Mouse (Mus musculus) adrenal gland, adult (tissue): ENCODE measurements around the gene Gigyf2.

ENCODE experiments used
- DNase-seq, 2 experiments: peaks; one replicate each; pipeline ENCODE4 v3.0.0; 2022 to 2023; ENCODE audit warnings: low spot score in 1 of 2; ENCODE audit not compliant: inconsistent age in 2 of 2

Gene Gigyf2

DNA sequence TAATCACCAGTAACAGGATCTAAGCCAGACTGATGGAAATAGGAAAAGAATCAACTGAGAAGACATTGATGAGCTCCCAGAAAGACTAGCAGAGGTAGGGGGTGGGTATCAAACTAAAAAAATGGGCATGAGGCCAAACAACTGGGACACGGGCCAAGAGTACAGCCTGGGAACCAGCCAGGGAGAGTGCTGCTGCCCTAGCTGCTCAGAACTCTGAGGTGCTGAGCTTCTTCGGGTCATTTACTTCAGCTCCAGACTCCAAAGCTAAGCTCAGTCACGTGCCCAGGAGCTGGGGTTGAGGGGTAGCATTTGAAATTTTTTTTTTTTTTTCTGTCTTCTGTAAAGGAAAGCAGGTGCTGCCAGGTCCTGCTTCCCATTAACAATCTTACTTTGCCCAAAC lies 10.1 kb upstream of the Gigyf2 start:
- peak; percentile 77 to 92 for DNase-seq

DNA sequence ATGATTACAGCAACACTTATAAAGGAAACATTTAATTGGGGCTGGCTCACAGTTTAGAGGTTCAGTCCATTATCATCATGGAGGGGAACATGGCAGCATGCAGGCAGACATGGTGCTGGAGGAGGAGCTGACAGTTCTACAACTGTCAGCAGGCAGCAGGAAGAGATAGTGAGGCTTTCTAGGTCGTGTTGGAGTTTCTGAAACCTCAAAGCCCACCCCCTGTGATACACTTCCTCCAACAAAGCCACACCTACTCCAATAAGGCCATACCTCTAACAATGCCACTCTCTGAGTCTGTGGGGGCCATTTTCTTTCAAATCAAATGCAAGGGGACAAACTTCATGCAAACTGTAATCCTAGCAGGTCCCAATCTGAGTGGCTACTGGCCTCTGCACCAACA lies 5.7 kb upstream of the Gigyf2 start:
- no peak for DNase-seq

GRCm38 (mm10) chr1:87322778-87323177 lies 4.0 kb upstream of the Gigyf2 start:
- DNase-seq, result no peak

DNA sequence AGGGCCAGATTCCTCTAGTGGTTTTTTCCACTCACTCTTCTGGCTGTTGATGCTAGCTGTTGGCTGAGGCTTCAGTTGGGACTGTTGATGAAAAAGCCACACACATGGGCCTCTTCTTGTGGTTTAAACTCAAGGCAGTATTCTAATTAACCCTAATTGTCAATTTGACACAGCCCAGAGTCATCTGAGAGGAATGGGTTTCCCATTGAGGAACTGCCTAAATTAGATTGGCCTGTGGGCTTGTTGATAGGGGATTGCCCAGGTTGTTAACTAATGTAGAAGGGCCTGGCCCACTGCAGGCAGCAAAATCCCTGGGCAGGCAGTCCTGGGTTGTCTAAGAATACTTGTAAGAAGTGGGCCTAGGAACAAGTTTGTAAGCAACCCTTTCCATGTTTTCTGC lies 2.1 kb upstream of the Gigyf2 start:
- DNase-seq, result no peak

GRCm38 (mm10) chr1:87327165-87327861 lies 515 bp downstream of the Gigyf2 start:
- no peak for DNase-seq

GRCm38 (mm10) chr1:87331774-87332173 lies 5.0 kb downstream of the Gigyf2 start:
- peak in 1 of 2 experiments; percentile 54 for DNase-seq

DNA sequence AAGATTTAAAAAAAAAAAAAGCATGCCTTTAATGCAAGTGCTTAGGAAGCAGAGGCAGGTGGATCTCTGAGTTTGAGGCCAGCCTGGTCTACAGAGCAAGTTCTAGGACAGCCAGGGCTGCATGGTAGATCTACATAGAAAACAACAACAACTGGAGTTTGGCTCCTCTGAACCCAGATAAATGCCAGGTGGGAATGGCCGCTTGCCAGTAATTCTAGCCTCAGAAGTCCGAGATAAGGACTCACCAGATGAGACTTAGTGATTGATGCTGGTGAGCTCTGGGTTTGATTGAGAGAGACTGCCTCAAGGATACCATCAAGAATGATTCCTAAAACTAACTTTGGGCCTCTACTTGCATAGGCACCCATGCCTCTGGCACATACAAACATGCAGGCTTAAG lies 23.8 kb downstream of the Gigyf2 start:
- DNase-seq, result peak in 1 of 2 experiments; percentile 64

DNA sequence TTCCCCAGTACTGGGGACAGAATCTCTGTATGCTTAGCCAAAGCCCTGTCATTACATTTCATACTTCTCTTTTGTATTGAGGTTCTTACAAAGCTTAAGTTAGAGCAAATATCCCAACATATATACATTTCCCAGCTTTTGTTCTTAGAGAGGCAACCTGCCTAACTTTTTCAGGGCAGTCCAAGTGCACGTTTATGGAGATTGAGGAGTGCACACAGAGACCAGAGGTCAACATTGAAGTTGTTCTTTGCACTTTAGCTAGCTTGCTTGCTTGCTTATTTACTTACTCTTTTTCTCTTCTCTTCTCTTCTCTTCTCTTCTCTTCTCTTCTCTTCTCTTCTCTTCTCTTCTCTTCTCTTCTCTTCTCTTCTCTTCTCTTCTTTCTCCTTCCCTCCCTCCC lies 33.5 kb downstream of the Gigyf2 start:
- no peak for DNase-seq

DNA sequence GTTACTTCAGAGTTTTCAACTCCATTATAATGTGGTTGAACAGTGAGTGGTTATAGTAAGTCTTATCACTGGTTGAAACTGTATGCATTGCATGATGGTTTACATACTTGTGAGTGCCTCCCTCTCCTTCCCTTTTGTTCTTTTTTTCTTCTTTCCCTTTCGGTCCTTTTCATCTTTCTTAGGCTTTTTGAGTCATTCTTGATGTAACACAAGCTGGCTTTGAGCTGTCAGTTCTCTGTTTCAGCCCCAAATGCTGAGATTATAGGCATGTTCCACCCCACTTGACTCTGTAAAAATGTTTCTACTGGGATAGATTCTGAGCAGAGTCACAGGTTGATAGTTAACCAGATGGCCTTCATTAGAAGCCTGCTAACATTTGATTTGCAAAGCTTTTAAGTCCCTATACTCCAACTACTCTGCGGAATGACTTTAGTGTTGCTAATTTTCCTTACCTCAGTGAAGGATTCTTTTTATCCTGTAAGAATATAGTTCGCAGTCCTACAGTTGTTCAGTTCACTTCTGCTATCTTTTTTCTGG lies 51.3 kb downstream of the Gigyf2 start:
- no peak for DNase-seq

DNA sequence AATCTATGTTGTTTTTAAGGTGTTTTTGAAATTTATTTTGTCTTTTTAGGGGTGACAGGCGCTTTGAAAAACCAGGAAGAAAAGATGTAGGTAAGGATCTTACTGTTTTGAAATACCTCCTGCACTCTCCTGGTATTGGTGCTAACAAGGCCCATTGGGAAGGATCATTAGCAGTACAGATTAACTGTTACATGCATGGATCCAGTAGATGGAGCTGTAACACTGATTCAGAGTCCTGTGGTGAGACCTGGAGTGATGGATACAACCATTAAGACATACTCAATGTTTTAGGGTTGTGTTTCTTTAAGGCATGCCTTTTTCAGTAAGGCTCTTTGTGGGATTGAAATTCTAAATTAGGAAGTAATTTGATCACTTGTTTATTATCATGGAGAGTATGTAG lies 53.1 kb downstream of the Gigyf2 start:
- DNase-seq, result no peak

GRCm38 (mm10) chr1:87381152-87381551 lies 54.4 kb downstream of the Gigyf2 start:
- no peak for DNase-seq

DNA sequence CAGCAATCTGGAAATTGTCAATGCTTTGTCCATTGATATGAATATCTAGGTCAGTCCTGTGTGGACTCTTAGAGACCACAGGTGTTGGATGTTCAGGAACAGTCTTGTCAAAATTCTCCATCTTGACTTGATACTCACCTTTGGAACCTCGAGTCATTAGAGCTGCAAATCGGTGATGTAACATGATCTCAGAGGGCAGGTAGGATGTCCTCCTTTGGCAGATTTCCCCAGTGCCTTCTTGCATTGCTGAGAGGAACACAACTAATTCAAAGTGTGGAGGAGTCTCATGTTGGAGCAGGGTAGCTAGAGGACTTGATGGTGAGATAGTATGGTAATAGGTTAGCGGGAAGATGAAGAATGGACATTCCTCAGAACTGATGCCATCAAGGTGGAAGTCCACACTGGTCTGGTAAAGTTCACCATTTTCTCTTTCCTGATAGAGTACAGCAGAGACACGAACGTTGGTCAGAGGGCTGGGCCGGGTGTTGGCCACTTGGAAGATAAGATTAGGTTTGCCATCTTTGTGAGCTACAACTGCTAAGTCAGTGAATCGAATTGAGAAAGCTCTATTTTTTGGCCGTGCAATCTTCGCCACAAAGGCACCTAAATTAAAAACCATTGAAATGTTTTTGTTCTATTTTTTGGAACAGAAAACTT lies 59.8 kb downstream of the Gigyf2 start:
- no peak for DNase-seq

DNA sequence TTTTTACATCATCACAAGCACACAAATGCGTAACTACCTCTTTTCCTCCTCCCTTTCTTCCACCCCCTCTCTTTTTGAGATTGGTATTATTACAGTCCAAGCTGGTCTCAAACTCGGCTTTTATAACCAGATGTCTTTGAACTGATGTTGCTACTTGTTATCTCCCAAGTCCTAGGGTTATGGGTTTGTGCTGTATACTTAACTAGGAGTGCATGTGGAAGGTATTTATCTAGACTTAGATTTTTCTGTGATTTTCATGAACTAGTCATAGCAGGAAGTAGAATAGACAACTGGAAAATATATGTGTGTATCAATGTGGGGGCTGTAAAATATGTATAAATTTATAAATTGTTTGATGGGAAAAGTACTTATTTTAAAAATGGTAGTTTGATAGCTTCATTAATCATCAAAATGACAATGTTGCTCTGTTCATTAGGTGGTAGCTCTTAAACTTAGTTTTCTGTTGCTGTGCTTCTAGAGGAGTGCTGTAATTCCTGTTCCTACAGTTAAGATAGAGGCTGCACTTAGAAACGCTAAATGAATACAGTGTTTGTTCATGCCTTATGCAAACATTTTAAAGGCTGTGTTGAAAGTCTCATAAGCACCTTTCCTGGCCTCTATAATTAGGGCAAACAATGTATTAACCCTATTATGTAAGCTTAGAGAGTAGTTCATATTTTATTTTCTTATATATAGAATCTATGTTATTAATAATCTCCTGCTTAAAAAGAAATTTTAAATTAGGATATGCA lies 66.8 kb downstream of the Gigyf2 start:
- no peak for DNase-seq

- no peak for DNase-seq
Observed at GRCm38 (mm10) chr1:87394594-87394993, 67.8 kb downstream of the Gigyf2 start, which contains the start of gene Kcnj13. Gene Kcnj13 (minus strand): TSS chr1:87394729.

GRCm38 (mm10) chr1:87396923-87397586 lies 70.3 kb downstream of the Gigyf2 start:
- peak in 1 of 2 experiments; percentile 15 for DNase-seq

GRCm38 (mm10) chr1:87404710-87405109 lies 77.9 kb downstream of the Gigyf2 start:
- no peak for DNase-seq

GRCm38 (mm10) chr1:87406012-87406411 lies 79.2 kb downstream of the Gigyf2 start:
- no peak for DNase-seq

DNA sequence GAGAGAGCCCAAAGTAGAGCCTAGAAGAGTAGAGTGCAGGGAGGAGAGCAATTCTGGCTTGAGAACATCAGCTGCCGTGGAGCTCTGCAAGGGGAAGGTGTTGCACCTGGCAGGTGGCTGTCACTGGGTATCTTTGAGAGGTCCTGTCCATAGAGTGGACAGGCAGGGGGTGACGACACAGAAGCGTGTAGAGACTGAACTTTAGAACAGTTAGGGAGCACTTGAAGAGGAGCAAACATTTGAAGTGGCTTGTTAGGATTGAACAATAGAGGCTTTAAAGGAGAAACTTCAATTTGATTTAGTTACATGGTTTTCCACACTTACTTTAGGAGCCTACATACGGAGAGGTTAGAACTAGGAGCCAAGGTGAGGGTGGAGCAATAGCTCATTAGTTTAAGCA lies 82.6 kb downstream of the Gigyf2 start:
- no peak for DNase-seq

DNA sequence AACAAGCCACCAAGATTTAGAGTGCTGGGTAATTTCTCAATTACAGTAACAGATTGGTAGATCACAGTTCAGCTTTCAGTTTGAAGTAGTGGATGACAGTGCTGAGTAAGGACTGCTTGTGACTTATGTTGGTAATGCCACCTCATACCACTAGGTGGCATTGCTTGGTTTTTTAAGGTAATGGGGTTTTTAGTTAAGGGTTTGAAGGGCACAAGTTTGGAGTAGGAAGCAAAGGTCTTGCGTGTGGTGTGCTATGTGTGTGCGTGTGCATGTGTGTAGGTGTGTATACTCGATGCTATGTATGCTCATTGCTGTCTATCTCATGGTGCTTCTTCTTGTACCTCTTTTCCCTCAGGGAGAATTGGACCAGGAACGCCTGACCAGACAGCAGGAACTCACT lies 91.9 kb downstream of the Gigyf2 start:
- DNase-seq, result peak in 1 of 2 experiments; percentile 59

DNA sequence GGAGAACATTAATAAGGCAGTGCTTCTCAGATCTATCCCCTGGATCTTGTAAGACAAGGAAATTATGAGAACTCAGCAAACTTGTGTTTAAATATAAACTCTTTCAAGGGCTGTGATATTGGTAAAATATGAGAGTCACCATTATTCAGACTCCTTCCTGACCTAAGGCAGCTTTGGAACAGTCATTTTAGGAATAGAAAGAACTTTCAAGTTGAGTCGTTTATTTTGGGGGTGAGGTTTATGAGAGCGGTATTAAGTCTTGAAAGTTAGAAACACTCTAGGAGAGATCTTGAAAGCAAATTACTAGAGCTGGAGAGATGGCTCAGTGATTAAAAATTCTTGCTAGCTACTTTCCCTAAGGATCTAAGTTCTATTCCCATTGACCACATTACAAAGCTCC lies 108.3 kb downstream of the Gigyf2 start:
- no peak for DNase-seq

DNA sequence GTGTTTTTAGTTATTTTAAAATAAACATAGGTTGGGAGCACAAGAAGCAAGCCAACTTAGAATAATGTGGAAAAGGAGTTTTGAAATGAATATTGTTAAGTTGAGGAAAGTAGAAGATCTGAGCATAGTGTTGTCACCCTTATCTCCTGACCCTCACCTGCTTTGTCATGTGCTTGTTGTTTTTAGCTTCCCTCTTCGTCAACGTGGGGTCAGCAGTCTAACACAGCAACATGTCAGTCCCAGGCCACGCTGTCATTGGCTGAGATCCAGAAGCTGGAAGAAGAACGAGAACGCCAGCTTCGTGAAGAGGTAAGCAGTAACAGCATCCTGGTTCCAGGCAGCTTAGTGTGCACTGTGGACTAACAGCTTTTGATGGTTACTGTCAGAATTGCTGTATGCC lies 109.8 kb downstream of the Gigyf2 start:
- DNase-seq, result no peak
